Mouse (Mus musculus): ENCODE data around the gene Lrrk2. TPM values are rescaled to one million over a fixed set of nuclear protein-coding genes. Genes with fewer than 3 reads are reported as not detected.
A peak's percentile ranks its signal among the peaks of the same experiment; 100 is the strongest.

Gene Lrrk2
- polyA plus RNA-seq, 1 experiment: 14.7 TPM

GRCm38 (mm10) chr15:91643632-91644348, 29.2 kb upstream of the Lrrk2 start:
- no peak for DNase-seq
- no peak overlapping the region for H3K4me3 ChIP-seq (replicated peaks; ENCODE audit: extremely low read depth, low read depth, low read length)
- no peak for TF ChIP-seq POLR2A (IDR thresholded peaks at IDR 0.05; ENCODE audit: borderline replicate concordance, extremely low read depth, low read depth, low read length)
- TF ChIP-seq CTCF (IDR thresholded peaks at IDR 0.05; ENCODE audit: insufficient read depth, low read length): no peak
- no peaks in the 10 kb centered on the region for H3K4me1 ChIP-seq (ENCODE audit: control insufficient read depth, insufficient read depth, low read length)
- 60% methylated on average over 7 of the region's 7 CpGs for WGBS

GRCm38 (mm10) chr15:91650270-91650669, 22.7 kb upstream of the Lrrk2 start:
- WGBS: 61% methylated on average over 3 of the region's 3 CpGs
- DNase-seq: no peak
- Histone ChIP-seq H3K4me3 (replicated peaks; ENCODE audit: extremely low read depth, low read depth, low read length) (no peak overlapping the region), H3K4me1 (ENCODE audit: control insufficient read depth, insufficient read depth, low read length) (peaks cover 2% of the 10 kb centered on the region; the same call in 1 of the 2 replicates)
- TF ChIP-seq CTCF (IDR thresholded peaks at IDR 0.05; ENCODE audit: insufficient read depth, low read length) (no peak), POLR2A (IDR thresholded peaks at IDR 0.05; ENCODE audit: borderline replicate concordance, extremely low read depth, low read depth, low read length) (no peak)

GRCm38 (mm10) chr15:91651493-91651892, 21.5 kb upstream of the Lrrk2 start:
- TF ChIP-seq CTCF (IDR thresholded peaks at IDR 0.05; ENCODE audit: insufficient read depth, low read length) (no peak), POLR2A (IDR thresholded peaks at IDR 0.05; ENCODE audit: borderline replicate concordance, extremely low read depth, low read depth, low read length) (no peak)
- Histone ChIP-seq H3K4me3 (replicated peaks; ENCODE audit: extremely low read depth, low read depth, low read length) (no peak overlapping the region), H3K4me1 (ENCODE audit: control insufficient read depth, insufficient read depth, low read length) (peaks cover 2% of the 10 kb centered on the region; the same call in 1 of the 2 replicates)
- DNase-seq: no peak
- 35% methylated on average over 7 of the region's 7 CpGs for WGBS

- no peak for TF ChIP-seq CTCF (IDR thresholded peaks at IDR 0.05; ENCODE audit: insufficient read depth, low read length)
- TF ChIP-seq POLR2A (IDR thresholded peaks at IDR 0.05; ENCODE audit: borderline replicate concordance, extremely low read depth, low read depth, low read length): no peak
- WGBS: 82% methylated on average over 6 of the region's 6 CpGs
- no peaks in the 10 kb centered on the region; the same call in 1 of the 2 replicates for H3K4me1 ChIP-seq (ENCODE audit: control insufficient read depth, insufficient read depth, low read length)
- H3K4me3 ChIP-seq (replicated peaks; ENCODE audit: extremely low read depth, low read depth, low read length): no peak overlapping the region
- no peak for DNase-seq
Measured at GRCm38 (mm10) chr15:91658227-91658626, 14.7 kb upstream of the Lrrk2 start.

GRCm38 (mm10) chr15:91660277-91661078, 12.5 kb upstream of the Lrrk2 start:
- TF ChIP-seq CTCF (IDR thresholded peaks at IDR 0.05; ENCODE audit: insufficient read depth, low read length): no peak
- TF ChIP-seq POLR2A (IDR thresholded peaks at IDR 0.05; ENCODE audit: borderline replicate concordance, extremely low read depth, low read depth, low read length): no peak
- Histone ChIP-seq H3K4me1 (ENCODE audit: control insufficient read depth, insufficient read depth, low read length) (no peaks in the 10 kb centered on the region; the same call in 1 of the 2 replicates), H3K4me3 (replicated peaks; ENCODE audit: extremely low read depth, low read depth, low read length) (no peak overlapping the region)
- WGBS: 58% methylated on average over 6 of the region's 6 CpGs
- DNase-seq: peak; percentile 37

- H3K4me1 ChIP-seq (ENCODE audit: control insufficient read depth, insufficient read depth, low read length): no peaks in the 10 kb centered on the region; the same call in 1 of the 2 replicates
- no peak overlapping the region for H3K4me3 ChIP-seq (replicated peaks; ENCODE audit: extremely low read depth, low read depth, low read length)
- 62% methylated on average over 6 of the region's 6 CpGs for WGBS
- TF ChIP-seq POLR2A (IDR thresholded peaks at IDR 0.05; ENCODE audit: borderline replicate concordance, extremely low read depth, low read depth, low read length) (no peak), CTCF (IDR thresholded peaks at IDR 0.05; ENCODE audit: insufficient read depth, low read length) (no peak)
- DNase-seq: no peak
Measured at GRCm38 (mm10) chr15:91661079-91661369, 12.0 kb upstream of the Lrrk2 start.

- Histone ChIP-seq H3K4me3 (replicated peaks; ENCODE audit: extremely low read depth, low read depth, low read length) (no peak overlapping the region), H3K4me1 (ENCODE audit: control insufficient read depth, insufficient read depth, low read length) (no peaks in the 10 kb centered on the region; the same call in 1 of the 2 replicates)
- WGBS: 57% methylated on average over 10 of the region's 10 CpGs
- DNase-seq: peak; percentile 42
- TF ChIP-seq POLR2A (IDR thresholded peaks at IDR 0.05; ENCODE audit: borderline replicate concordance, extremely low read depth, low read depth, low read length) (no peak), CTCF (IDR thresholded peaks at IDR 0.05; ENCODE audit: insufficient read depth, low read length) (no peak)
Measured at GRCm38 (mm10) chr15:91664586-91665132, 8.3 kb upstream of the Lrrk2 start.

- no peak for TF ChIP-seq POLR2A (IDR thresholded peaks at IDR 0.05; ENCODE audit: borderline replicate concordance, extremely low read depth, low read depth, low read length)
- no peak for TF ChIP-seq CTCF (IDR thresholded peaks at IDR 0.05; ENCODE audit: insufficient read depth, low read length)
- no peak for DNase-seq
- Histone ChIP-seq H3K4me3 (replicated peaks; ENCODE audit: extremely low read depth, low read depth, low read length) (no peak overlapping the region), H3K4me1 (ENCODE audit: control insufficient read depth, insufficient read depth, low read length) (no peaks in the 10 kb centered on the region; the same call in 1 of the 2 replicates)
- 81% methylated on average over 6 of the region's 6 CpGs for WGBS
Measured at GRCm38 (mm10) chr15:91665530-91665929, 7.4 kb upstream of the Lrrk2 start.

GRCm38 (mm10) chr15:91671216-91671615, 1.8 kb upstream of the Lrrk2 start:
- Histone ChIP-seq H3K4me3 (replicated peaks; ENCODE audit: extremely low read depth, low read depth, low read length) (no peak overlapping the region), H3K4me1 (ENCODE audit: control insufficient read depth, insufficient read depth, low read length) (peaks cover 7% of the 10 kb centered on the region)
- DNase-seq: no peak
- TF ChIP-seq CTCF (IDR thresholded peaks at IDR 0.05; ENCODE audit: insufficient read depth, low read length): no peak
- TF ChIP-seq POLR2A (IDR thresholded peaks at IDR 0.05; ENCODE audit: borderline replicate concordance, extremely low read depth, low read depth, low read length): no peak
- 82% methylated on average over 2 of the region's 2 CpGs for WGBS

Measured in lung, adult 2 months (tissue).